Mouse (Mus musculus): ENCODE results near the gene Itga2.

Itga2 gene

DNA sequence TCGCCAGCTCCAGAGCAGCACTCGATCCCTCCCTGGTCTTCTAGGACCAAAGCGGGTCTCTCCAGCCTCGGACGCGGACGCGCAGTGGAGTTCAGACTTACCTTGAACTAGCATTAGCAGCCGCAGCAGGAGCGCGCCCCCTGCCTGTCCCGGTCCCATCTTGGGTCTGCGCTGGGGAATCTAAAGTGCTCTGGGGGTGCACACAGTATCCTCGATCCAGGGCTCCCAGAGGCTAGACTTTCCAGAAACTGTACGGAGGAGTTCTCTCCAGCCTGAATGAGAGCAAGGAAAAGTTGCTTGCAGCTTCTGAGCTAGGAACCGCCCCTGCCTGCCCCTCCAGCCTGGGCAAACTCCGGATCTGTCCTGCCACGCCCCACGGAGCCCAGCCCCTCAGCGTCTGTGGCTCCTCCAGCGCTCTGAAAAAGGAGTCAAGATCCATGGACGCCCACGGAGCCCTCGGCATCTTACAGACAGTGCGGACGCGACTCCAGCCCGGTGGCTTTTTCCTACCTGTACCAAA, at the start of gene Itga2:
Gene Itga2 (minus strand): TSS at position 326 of the 520 bp plus-strand sequence.
- peak; percentile 30 to 40 for DNase-seq (ENCODE audit: low spot score in 2 of 2)

DNA sequence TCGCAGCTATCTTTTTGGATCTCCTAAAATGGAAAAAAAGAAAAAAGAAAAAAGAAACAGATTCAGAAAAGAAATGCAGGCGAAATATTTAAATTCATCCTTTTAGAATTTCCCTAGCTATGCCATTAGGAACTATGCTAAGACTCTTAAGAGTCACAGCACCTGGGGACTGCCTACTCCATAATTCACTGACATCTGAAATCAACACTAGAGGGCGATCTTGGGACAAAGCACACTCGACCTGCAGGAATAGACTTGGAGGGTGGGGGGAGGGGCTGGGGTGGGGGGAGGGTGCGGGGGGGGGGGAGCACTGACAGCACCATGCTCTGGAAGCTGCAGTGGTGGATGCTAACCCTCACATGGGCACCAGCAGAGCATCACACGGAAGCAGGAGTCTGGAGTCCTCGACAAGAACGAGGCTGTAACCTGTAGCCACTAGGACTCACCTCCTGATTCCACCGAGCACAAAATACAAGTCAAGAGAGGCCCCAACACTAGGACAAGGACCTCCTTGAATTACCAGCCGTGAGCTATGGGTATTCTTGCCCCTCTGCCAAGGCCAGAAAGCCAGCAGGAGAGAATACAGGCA, 49.0 kb upstream of the Itga2 start:
- no peak for DNase-seq (ENCODE audit: low spot score in 2 of 2)

DNA sequence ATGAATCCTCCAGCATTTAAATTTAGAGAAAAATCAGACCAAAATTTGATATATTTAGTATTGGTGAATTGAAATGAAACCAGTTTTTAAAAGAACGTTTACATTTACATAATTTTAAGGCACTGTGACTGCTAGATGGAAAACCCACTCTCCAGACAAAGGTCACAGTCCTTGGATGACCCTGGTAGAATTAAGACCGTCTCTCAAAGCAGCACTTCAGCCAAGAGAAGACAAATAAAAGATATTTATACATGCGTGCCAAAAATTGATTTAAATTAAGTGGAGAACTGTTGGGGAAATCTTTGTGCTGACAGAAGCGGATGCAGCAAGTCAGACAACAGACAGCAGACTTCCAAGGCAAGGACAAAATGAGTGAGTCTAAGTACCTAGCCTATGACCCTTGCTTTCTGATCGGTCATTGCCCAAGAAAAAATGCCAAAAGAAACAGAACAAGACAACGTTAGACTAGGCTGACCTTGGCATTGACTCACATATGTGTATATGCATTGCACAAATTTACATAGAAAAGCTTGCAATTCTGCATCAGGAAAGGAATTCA, 42.7 kb upstream of the Itga2 start:
- DNase-seq (ENCODE audit: low spot score in 2 of 2), result no peak

DNA sequence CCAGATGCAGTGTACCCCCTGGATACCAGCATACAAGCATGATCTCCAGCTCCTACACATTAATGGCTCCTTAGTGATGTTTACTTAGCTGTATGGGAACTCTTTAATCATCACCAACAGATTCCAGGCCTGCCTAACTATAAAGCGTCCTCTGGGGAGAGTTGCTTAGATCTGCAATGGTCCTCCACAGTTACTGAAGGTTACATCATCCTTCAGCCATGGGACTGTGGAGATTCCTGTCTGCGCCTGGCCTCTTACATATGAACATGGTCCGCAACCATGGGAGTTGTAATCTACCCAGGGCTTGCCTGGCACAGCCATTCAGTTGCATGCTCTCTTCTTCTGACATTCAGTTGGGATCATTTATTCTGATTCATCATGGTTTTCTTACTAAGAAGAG, 40.0 kb upstream of the Itga2 start:
- DNase-seq (ENCODE audit: low spot score in 2 of 2), result no peak

DNA sequence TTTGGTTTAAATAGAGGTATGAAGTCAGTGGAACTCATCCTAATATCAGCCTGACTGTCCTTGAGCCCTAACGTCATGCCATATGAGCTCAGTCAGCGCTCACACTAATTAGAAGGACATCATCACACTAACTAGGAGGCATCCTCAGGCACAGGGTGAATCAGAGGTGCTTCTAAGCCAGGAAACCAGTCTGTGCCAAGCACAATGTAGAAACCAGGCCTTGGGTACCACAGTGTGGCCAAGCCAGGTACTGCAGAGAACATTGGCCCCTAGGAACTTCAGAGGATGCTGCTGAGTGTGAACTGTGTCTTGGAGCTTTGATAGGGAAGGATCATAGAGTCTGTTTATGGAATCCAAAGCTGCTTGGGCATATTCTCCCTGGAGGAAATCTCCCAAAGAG, 32.3 kb upstream of the Itga2 start:
- DNase-seq (ENCODE audit: low spot score in 2 of 2), result peak; percentile 16 to 46

DNA sequence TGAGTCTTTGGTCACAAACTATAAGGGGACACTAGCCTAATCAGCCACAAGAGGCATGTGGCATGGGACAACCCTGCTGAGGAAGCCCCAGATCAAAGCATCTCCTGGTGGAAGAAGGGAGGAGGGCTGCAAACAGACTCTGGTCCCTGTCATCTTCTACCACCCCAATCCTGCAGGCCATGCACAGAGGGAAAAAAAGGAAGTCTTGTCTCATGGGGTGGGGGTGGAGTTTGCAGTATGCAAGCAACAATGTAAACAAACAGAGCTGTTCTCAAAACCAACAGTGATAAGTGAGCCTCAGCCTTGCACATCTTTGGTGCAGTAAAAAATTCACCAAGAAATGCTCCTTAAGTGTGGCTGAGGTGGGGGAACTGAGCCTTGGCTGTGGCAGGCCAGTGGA, 22.6 kb upstream of the Itga2 start:
- DNase-seq (ENCODE audit: low spot score in 2 of 2), result no peak

DNA sequence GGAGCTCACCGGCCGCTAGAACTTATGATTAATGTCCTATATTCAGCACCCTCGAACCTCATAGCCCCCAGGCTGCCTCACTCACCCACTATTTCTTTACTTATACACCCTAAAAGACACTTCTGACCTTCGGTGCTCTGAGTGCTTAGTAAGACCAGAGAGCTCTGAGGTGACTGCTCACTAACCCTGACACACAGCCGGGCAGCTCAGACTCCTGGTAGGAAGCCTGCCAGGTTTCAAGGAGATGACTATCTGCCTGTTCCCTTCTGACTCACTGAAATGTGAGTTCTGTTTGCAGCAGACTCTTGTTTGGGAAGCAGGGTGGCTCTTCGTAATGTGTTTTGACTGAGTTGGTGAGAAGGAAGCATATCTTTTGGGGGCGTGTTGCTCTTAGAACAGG, 1.6 kb upstream of the Itga2 start:
- DNase-seq (ENCODE audit: low spot score in 2 of 2), result no peak

DNA sequence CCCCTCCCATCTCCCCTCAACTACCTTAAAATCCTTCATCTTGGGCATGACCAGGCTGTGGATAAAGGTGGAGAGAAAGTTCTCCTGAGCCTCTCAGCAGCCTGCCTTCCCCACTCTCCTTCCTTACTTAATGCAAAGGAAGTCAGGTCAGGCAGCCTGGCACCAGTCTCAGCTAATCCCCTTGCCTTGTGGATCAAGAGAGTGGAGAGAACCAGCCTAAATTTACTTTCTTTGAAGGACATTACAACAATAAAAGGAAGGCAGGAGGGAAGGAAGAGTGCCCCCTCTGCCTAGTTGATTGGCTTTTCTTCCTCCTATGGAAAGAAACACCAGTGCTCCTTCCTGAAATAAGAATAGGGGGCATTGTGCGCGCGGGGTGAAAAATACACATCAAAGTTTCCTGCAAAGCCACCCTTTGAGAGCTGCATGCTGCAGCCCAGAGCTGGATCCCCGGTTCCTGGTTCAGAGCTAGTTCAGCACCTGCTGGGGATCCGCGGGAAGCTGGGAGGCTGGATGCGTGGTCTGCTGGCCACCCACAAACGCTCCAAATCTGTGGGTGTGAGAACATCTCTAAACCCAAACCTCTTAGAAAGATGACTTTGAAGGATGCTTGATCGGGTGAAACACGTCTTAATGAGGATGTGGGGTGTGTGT, 777 bp downstream of the Itga2 start:
- no peak for DNase-seq (ENCODE audit: low spot score in 2 of 2)

DNA sequence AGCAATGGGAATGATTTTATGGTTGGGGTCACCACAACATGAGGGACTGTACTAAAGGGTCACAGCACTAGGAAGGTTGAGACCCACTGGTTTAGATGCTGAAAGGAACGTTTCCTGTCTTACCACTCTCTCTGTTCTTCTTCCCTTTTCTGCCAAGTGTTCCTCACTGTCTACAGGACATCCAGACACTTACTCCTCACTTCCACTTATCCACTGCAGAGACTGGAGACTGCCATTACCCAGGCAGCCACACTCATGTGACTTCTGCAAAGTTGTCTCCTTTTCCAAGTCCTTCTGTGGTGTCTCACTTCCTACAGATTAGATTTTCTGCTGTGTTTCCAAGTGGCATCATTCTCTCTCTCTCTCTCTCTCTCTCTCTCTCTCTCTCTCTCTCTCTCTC, 7.1 kb downstream of the Itga2 start:
- DNase-seq (ENCODE audit: low spot score in 2 of 2), result no peak

DNA sequence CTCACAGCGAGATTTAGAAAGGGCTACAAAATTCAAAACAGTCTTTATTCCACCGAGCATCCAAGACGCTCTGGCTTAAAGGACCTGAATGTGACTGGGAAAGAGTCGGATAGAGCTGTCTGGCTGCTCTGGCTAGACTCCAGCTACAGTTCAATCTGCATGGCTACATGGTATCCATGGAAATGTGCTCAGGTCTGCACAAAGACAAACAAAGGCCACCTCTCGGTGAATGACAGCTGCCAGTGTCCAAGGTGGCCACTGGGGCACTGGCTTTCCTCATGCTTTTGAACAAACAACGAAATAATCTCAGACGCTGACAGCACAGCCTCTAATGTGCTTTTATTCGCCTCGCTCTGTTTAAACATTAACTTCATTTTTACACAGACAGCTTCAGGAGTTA, 8.6 kb downstream of the Itga2 start:
- no peak for DNase-seq (ENCODE audit: low spot score in 2 of 2)

DNA sequence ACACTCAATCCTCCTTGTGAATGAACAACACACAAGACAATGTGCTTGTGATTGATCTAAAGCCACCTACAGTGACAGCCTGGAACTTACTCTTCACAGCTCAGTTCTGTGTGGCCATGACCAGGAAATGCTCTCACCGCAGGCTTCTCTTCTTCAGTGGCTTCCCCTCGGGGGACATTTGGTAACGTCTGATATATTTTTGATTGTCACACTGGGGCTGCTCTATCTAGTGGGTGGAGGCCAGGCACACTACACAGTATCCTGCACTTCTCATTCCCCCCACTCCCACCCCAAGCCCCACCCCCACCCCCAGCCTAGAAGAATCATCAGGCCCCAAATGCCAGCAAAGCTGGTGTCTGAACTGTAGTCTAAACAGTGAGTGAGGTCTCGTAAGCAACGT, 16.1 kb downstream of the Itga2 start:
- DNase-seq (ENCODE audit: low spot score in 2 of 2), result no peak

DNA sequence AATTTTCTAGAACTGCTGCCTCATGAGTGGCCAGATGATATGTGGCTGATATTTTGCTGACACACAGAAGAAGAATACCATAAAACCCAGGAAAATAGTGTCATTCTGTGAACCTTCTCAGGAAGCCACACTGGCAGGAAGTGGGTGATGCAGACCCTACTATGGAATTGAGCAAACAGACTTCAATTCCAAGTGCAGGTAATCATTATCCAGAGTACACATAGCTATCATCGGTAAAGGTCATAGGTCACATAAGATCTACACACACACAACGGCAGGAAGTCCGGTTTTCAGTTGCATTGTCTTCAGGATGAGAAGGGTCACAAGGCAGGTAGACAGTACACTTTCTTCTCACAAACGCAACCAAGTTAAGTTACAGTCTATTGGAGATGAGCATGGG, 16.9 kb downstream of the Itga2 start:
- DNase-seq (ENCODE audit: low spot score in 2 of 2), result no peak

DNA sequence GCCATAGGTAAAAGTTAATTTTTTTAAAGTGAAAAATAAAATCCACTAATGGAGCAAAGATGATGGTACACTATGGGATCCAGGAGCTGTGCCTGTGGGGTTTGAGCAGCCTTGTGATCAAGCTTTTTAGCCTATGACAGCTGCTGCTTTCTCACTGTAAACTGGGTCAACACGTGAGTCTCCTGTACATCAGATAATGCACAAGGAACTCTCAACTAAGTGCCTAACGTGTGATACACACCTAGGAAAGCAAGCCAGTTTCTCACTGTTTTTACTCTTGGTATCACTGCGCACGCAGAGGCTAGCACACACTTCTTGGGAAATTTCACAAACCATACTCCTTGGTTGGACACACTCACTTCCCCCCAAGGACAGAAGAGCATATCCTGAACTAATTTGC, 17.3 kb downstream of the Itga2 start:
- no peak for DNase-seq (ENCODE audit: low spot score in 2 of 2)

DNA sequence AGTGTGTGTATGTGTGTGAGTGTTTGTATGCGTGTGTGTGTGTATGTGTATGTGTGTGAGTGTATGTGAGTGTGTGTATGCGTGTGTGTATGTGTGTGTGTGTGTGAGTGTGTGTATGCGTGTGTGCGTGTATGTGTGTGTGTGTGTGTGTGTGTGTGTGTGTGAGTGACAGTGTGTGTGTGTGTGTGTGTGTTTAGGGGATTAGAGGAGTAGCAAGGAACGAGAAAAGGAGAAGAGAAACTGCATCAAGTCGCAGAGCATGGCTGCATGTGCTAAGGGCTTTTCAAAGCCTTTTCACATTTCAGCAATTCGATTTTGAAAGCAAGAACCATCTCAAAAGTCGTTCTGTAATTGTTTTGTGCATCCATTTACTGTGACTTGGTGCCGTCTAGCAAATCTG, 21.3 kb downstream of the Itga2 start:
- no peak for DNase-seq (ENCODE audit: low spot score in 2 of 2)

DNA sequence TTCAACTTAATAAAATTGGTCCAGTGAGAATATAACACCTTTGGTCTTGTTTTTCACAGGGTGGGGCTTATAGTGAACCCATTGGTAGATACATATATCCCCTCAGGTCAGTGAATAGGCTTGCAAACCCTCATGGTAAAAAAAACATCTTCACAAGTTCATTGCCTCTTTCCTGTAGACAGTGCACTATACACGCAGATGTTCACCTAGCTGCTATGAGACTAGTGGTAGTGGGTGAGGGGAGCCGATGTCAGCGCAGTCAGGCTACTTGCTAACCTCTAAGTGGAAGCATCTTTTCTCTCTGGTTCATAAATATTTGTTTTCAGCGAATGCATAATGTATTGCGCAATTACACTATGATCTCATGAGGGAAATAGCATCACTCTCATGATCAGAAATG, 22.4 kb downstream of the Itga2 start:
- no peak for DNase-seq (ENCODE audit: low spot score in 2 of 2)

DNA sequence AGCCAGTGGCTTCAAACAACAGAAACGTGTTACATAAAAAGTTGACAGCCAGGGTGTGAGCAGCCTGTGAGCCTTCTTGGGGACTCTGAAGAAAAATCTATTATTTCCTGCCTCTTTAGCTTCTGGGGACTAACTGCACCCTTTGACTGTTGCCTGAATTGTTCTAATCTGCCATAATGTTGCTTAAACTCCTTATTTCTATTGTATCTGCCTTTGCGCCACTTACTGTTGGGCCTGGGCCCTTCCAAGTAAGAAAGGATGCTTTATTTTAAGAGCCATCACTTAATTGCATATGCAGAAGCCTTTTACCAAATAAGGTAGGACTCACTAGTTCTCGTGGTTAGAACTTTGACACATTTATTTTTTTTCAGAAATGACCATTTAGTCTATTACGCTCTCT, 24.0 kb downstream of the Itga2 start:
- DNase-seq (ENCODE audit: low spot score in 2 of 2), result no peak

DNA sequence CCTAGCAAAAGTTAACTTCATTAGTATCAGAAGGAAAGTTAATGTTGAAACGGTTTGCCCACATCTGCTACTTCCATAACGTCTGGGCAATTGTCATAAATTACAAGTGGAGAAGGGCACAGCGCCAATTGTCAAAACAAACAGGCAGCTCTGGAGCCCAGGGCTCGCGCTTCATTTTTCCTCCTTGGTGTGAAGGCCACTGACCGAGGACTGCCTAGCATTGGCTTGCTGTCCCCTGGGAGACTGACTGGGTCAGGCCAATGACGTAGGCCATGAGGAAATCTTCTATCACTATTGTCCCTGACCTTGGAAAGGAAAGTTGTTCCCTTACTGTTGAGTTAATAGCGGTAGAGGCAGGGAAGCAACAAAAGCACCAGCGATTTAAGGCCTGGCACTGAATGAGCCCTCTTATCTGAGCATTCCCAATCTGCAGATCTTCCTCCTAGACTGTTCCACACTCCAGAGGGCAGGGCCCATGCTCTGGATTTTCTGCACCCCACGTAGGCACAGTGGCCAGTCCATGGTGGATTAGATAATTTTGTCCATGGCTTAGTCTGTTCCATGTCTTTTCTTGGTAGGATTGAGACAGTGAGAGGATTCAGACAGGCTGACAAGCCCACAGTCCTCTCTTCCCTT, 35.0 kb downstream of the Itga2 start:
- DNase-seq (ENCODE audit: low spot score in 2 of 2), result no peak

DNA sequence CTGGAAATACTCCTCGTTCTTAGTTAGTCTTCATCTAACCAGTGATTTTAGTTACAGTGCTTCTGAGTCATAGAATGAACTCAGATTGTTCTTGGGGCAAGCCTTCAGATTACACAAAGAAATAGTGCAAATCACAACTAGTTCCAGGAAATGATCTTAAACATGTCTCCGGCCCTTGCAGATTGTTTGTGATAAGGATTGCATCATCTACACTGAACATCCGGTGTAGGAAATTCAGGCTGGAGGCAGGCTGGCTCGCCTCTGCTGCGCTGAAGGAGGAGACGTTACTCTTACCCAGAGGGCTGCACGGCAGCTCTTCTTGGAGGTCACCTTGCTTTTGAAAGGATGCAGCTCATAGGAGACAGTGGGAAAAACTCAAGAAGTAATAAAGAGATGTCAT, 36.0 kb downstream of the Itga2 start:
- DNase-seq (ENCODE audit: low spot score in 2 of 2), result no peak

DNA sequence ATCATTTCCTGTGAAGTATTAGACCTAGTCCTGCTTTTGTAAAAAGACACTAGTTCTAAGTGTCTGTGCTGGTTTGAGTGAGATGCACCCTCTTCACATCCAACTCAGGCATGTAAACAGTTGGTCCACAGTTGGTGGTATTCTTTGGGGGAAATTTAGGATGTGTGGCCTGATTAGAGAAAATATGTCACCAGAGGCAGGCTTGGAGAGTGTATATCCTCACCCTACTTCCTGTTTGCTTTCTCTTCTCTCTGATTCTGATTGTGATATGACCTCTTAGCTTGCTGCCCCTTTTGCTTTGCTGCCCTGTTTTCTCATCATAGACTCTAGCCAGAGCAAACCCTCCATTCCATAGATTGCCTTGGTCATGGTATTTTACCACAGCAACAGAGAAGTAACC, 37.2 kb downstream of the Itga2 start:
- no peak for DNase-seq (ENCODE audit: low spot score in 2 of 2)

DNA sequence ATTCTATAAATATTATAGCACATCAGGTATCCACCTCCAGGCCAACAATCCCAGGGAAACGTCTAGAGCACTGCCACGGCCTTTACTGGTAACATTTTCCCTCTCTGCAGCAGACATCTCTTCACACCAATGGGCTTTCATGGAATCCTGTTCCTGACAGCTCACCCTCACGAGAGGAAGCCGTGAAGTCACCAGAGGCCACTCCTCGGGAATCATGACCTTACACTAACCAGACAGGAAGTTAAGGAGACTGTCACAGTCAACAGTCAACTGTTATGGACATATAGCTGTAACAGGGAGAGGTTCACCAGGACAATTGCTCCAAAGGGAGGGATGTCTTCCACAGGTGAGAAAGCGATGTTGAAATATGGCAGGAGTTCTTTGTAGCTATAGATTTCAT, 40.2 kb downstream of the Itga2 start:
- DNase-seq (ENCODE audit: low spot score in 2 of 2), result no peak

DNA sequence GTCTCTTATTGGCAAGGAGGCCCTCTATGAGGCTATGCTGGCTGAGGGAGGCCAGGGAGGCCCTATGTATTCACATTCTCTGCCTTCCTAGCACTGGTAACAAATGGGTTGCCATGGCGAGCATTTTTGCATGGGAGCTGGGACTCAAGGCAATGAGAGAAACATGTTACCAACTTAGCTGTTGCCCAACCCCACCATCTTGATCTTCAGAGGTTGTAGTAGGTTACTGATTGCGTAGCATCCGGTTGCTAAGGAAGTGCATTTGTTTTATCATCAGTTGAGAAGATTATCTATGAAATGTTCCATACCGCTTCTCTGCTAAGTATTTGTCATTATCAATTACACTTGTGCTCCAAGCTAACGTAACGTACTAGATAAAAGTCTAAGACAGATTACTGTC, 44.2 kb downstream of the Itga2 start:
- no peak for DNase-seq (ENCODE audit: low spot score in 2 of 2)

DNA sequence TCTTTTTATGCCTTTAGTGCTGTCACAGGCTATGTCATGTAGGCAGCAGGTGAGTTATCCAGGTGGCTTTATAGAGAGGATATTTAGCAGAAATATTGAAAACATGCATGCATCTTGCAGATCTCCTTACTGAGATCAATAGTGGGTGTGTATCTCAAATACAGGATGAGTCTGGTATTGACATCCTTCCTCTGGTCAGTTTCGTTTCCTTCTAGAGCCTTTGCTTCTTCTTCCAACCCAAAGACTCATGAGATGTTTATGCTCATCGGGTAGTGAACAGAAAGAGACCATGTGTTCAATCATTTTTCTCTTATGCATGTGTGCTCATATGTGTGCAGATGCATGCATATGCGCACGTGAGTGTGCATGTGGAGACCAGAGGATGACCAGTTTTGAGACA, 44.6 kb downstream of the Itga2 start:
- DNase-seq (ENCODE audit: low spot score in 2 of 2), result no peak

DNA sequence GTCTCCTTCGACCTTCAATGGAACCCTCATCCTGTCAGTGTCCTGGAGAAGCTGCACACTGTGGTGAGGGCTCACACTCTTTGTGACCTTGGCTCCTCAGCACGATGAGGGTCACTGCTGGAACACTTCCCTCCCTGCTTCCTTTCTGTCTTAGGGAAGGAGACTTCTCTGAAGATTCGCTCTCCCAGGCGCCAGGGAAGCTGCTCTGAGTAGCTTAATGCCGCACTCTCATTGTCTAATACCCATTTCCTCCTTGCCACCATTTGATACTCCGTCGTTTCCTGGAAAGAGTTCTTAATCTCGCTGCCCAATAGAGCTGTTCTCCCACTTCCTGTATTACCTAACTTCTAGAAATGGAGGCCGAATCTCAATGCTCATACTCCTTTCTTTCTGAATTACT, 46.7 kb downstream of the Itga2 start:
- no peak for DNase-seq (ENCODE audit: low spot score in 2 of 2)

All from spleen, postnatal 14 days (tissue).